Mouse (Mus musculus): ENCODE data around the gene Ncor2.

Gene Ncor2

GRCm38 (mm10) chr5:124969790-124970189 is 209.2 kb downstream of the Ncor2 start:
- DNase-seq (ENCODE audit: low spot score in 2 of 2), result no peak
